12 mouse cellular contexts compared by ENCODE assay signal in the genomic region with DNA sequence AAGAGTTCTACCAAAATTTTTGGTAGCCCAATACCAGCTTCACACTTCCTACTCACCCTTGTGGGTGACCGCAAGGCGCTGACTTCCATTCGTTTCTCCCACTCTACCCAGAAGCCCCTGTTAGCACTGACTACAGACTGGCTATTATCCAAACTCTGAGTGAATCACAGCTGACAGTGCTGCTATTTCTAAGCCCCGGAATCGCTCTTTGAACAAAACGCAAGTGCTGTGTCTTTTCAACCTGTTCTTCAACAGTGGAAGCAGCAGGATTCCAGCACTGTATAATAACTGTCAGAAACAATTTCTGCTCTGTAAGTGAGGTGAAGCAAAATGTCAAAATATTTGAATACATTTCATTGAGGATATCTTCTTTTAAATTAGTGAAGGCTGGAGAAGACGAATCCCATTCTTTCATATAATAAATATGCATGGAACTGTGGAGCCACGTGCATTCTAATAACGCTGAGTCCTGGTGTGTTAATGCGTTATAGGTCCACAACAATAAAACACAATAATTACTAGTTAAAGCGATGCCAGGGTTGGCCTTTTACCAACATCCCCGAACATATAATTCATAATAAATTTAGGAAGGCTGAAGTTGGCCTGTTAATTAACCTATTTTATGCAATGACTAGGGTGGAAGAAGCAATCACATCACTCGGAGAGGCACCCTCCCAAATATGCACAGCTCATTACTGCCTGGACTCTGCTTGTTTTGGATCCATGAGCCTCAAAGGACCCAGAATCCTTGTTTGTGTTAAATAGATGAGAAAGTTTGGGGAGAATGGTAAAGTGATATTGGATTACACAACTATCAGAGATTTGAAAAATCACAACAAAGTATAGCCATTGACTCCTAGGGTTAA.
DNase-seq lines count a peak whose midpoint lies in the region; ATAC-seq lines count a peak whose summit lies in the region.
"Had no signal": no experiment of that assay in that cellular context is flagged by ENCODE, and none has a peak within 500 bp of the region (broad histone marks: within the 10 kb centered on the region; RNA-seq: fewer than 3 reads in every experiment).

No protein-coding gene starts in this region.

- no peak for ATAC-seq in megakaryocyte progenitor cell, adult 5-6 weeks (replicated peaks; ENCODE audit: poor library complexity)

- intact Hi-C loops in heart, postnatal 25 days (cut with DNase I), result no loop called here

- peak; percentile 30 to 40 for DNase-seq in cerebellum, postnatal 10 days
- no peak for DNase-seq in cerebellum, adult 11 months
- DNase-seq in right cerebral cortex, adult 18-20 months, result peak; percentile 46
- no peak for DNase-seq in right cerebral cortex, postnatal 14 days
- DNase-seq in left cerebral cortex, adult 18-20 months (ENCODE audit: low spot score in 2 of 2), result peak; percentile 18 to 28
- peak; percentile 3 to 24 for DNase-seq in right cerebral cortex, postnatal 36 days (ENCODE audit: low spot score in 2 of 2)
- DNase-seq in heart, postnatal 25 days (ENCODE audit: low spot score), result no peak
- DNase-seq: cerebellum, postnatal 36 days; heart, adult 18-20 months; liver; lung, postnatal 14 days had no signal

Comparison
In these comparisons a context has a peak if more than half of its experiments do, and no peak if none do; other contexts are left out.
1. DNase-seq: peak in cerebellum, postnatal 10 days (2 of 2), right cerebral cortex, adult 18-20 months (single experiment), left cerebral cortex, adult 18-20 months (2 of 2) and right cerebral cortex, postnatal 36 days (2 of 2); none in cerebellum, adult 11 months (single experiment), right cerebral cortex, postnatal 14 days (single experiment) and heart, postnatal 25 days (single experiment).